Mouse (Mus musculus) testis, adult 2 months (tissue): Measurements from ENCODE around the gene Rfx5.
"Not testable (repeated sequence)": the region's sequence is repeated elsewhere in the genome, so short reads cannot be mapped to it uniquely, and the experiment has no call there.

Source experiments
- CTCF ChIP-seq: fragments of 200-500 bp; IDR thresholded peaks from 2 replicates; pipeline ENCODE4 v1.5.1; 2012; ENCODE audit warnings: low read depth, mild to moderate bottlenecking, inconsistent platforms, low read length, moderate library complexity; ENCODE audit not compliant: control insufficient read depth, insufficient read depth, insufficient replicate concordance
- POLR2A ChIP-seq: fragments of 200-500 bp; IDR thresholded peaks from 2 replicates; pipeline ENCODE4 v1.6.1; 2012; ENCODE audit warnings: low read depth, mild to moderate bottlenecking, inconsistent platforms, low read length, moderate library complexity; ENCODE audit not compliant: control insufficient read depth

GRCm38 (mm10) chr3:94943706-94944105 lies 10.2 kb upstream of the Rfx5 start:
- TF ChIP-seq CTCF, result peak; percentile 37; the same call in 1 of the 2 replicates
- TF ChIP-seq POLR2A, result not testable (repeated sequence)
